Mouse (Mus musculus): ENCODE measurements around the gene Ncam1. TPM values are rescaled to one million over a fixed set of nuclear protein-coding genes. Genes with fewer than 3 reads are reported as not detected.
A peak's percentile ranks its signal among the peaks of the same experiment; 100 is the strongest.

Ncam1 gene
- total RNA-seq (2021) = 10 to 100 TPM; 11.2 to 17.6 TPM
- long read RNA-seq, experiment 1, partial matches to known transcripts = 1 of 3 reads
- long read RNA-seq, experiment 1, other reads (novel, unspliced or antisense) = 2 of 3 reads
- long read RNA-seq, experiment 2, partial matches to known transcripts = 2 of 5 reads
- long read RNA-seq, experiment 2, other reads (novel, unspliced or antisense) = 3 of 5 reads

- DNase-seq = peak; percentile 70 to 75
- intact Hi-C loops (cut with DNase I) = no loop called here
These were observed at the start of gene Ncam1 for GRCm38 (mm10) chr9:49798806-49799205. Gene Ncam1 (minus strand): TSS chr9:49798925.

GRCm38 (mm10) chr9:49834013-49834412, 35.3 kb upstream of the Ncam1 start:
- intact Hi-C loops (cut with DNase I) = no loop called here
- DNase-seq = no peak

- no peak for DNase-seq
- intact Hi-C loops (cut with DNase I) = no loop called here
These were observed 28.9 kb upstream of the Ncam1 start for GRCm38 (mm10) chr9:49827671-49828070.

GRCm38 (mm10) chr9:49816115-49816650, 17.5 kb upstream of the Ncam1 start:
- DNase-seq = no peak
- intact Hi-C loops (cut with DNase I) = no loop called here

GRCm38 (mm10) chr9:49814442-49814841, 15.7 kb upstream of the Ncam1 start:
- DNase-seq = no peak
- intact Hi-C loops (cut with DNase I) = no loop called here

- DNase-seq = no peak
- intact Hi-C loops (cut with DNase I) = no loop called here
These were observed 4.5 kb upstream of the Ncam1 start for GRCm38 (mm10) chr9:49803222-49803621.

- peak; percentile 11 to 40 for DNase-seq
- intact Hi-C loops (cut with DNase I) = no loop called here
These were observed 729 bp downstream of the Ncam1 start for GRCm38 (mm10) chr9:49797821-49798571.

- intact Hi-C loops (cut with DNase I) = no loop called here
These were observed 1.3 kb downstream of the Ncam1 start for GRCm38 (mm10) chr9:49797508-49797820.

GRCm38 (mm10) chr9:49796618-49797507, 1.9 kb downstream of the Ncam1 start:
- DNase-seq = peak; percentile 44 to 58
- intact Hi-C loops (cut with DNase I) = no loop called here

More at GRCm38 (mm10) chr9:49797508-49797820, 1.3 kb downstream of the Ncam1 start:
- no peak for DNase-seq

GRCm38 (mm10) chr9:49795881-49796280, 2.8 kb downstream of the Ncam1 start:
- no peak for DNase-seq
- intact Hi-C loops (cut with DNase I) = no loop called here

- intact Hi-C loops (cut with DNase I) = no loop called here
- no peak for DNase-seq
These were observed 4.7 kb downstream of the Ncam1 start for GRCm38 (mm10) chr9:49793987-49794550.

GRCm38 (mm10) chr9:49793241-49793640, 5.5 kb downstream of the Ncam1 start:
- intact Hi-C loops (cut with DNase I) = no loop called here
- no peak for DNase-seq

- no peak for DNase-seq
- intact Hi-C loops (cut with DNase I) = no loop called here
These were observed 6.1 kb downstream of the Ncam1 start for GRCm38 (mm10) chr9:49792646-49793045.

GRCm38 (mm10) chr9:49781016-49781772, 17.5 kb downstream of the Ncam1 start:
- no peak for DNase-seq
- intact Hi-C loops (cut with DNase I) = no loop called here

- no peak for DNase-seq
- intact Hi-C loops (cut with DNase I) = no loop called here
These were observed 21.6 kb downstream of the Ncam1 start for GRCm38 (mm10) chr9:49777015-49777637.

- DNase-seq = no peak
These were observed 32.1 kb downstream of the Ncam1 start for GRCm38 (mm10) chr9:49766634-49767033.

GRCm38 (mm10) chr9:49760571-49760970, 38.2 kb downstream of the Ncam1 start:
- intact Hi-C loops (cut with DNase I) = no loop called here
- no peak for DNase-seq

More at GRCm38 (mm10) chr9:49766634-49767033, 32.1 kb downstream of the Ncam1 start:
- intact Hi-C loops (cut with DNase I) = no loop called here

GRCm38 (mm10) chr9:49758436-49758835, 40.3 kb downstream of the Ncam1 start:
- intact Hi-C loops (cut with DNase I) = no loop called here
- DNase-seq = no peak

- DNase-seq = no peak
- intact Hi-C loops (cut with DNase I) = no loop called here
These were observed 40.7 kb downstream of the Ncam1 start for GRCm38 (mm10) chr9:49757986-49758385.
